Comparison of ENCODE assay signal across 8 mouse cellular contexts in genomic region chr11:88552987-88553386, GRCm38 (mm10).
DNase-seq lines count a peak whose midpoint lies in the region; ATAC-seq and TF ChIP-seq lines count a peak whose summit lies in the region.

No protein-coding gene starts in this region.

- H3K9ac ChIP-seq in heart, embryonic 14.5 days (ENCODE audit: low read length): peak overlapping the region; percentile 41
- H3K9ac ChIP-seq in liver, embryonic 11.5 days (ENCODE audit: low read depth, low read length): no peak overlapping the region
- 0 out of 2 replicates have a peak overlapping the region, but pooled peaks have one; percentile 13 for H3K9ac ChIP-seq in neural tube, embryonic 12.5 days

- peak; percentile 47 for DNase-seq in 416B (ENCODE audit: low read depth)
- peak; percentile 85 for DNase-seq in adrenal gland, postnatal 14 days
- peak; percentile 50 for DNase-seq in forebrain, embryonic 10.5 days (ENCODE audit: extremely low spot score, low spot score)
- DNase-seq in kidney, postnatal 10 days: peak; percentile 89
- DNase-seq in liver, embryonic 11.5 days (ENCODE audit: low spot score): peak; percentile 58

- no peak for TF ChIP-seq POLR2A in testis, adult 2 months (IDR thresholded peaks at IDR 0.05; ENCODE audit: control insufficient read depth, low read depth, low read length)

- no peak for ATAC-seq in heart, embryonic 14.5 days (ENCODE audit: insufficient number of reproducible peaks, insufficient read depth, low FRiP score, low read depth)
- ATAC-seq in liver, embryonic 11.5 days (replicated peaks; ENCODE audit: low FRiP score): no peak; the same call in 1 of the 2 replicates
- ATAC-seq in neural tube, embryonic 12.5 days (ENCODE audit: low FRiP score, low read depth): no peak

- H3K9me3 ChIP-seq in forebrain, embryonic 10.5 days: no peaks in the 10 kb centered on the region
- H3K9me3 ChIP-seq in heart, embryonic 14.5 days (ENCODE audit: control insufficient read depth, low read length): no peaks in the 10 kb centered on the region
- no peaks in the 10 kb centered on the region for H3K9me3 ChIP-seq in liver, embryonic 11.5 days (ENCODE audit: control insufficient read depth, low read length)
- H3K9me3 ChIP-seq in neural tube, embryonic 12.5 days: no peaks in the 10 kb centered on the region

- H3K4me1 ChIP-seq in forebrain, embryonic 10.5 days: peaks cover 98% of the 10 kb centered on the region
- peaks cover 82 to 96% of the 10 kb centered on the region in 2 experiments for H3K4me1 ChIP-seq in heart, embryonic 14.5 days (ENCODE audit: control insufficient read depth in 2 of 2, insufficient read depth in 2 of 2, low read length in 2 of 2)
- H3K4me1 ChIP-seq in liver, embryonic 11.5 days (replicated peaks; ENCODE audit: control insufficient read depth, insufficient read depth, low read length): peaks cover 65% of the 10 kb centered on the region
- H3K4me1 ChIP-seq in neural tube, embryonic 12.5 days: peaks cover 96% of the 10 kb centered on the region
- no peaks in the 10 kb centered on the region; the same call in none of the 2 replicates for H3K4me1 ChIP-seq in testis, adult 2 months (ENCODE audit: control insufficient read depth, insufficient read depth, low read length)

- H3K4me3 ChIP-seq in forebrain, embryonic 10.5 days: no peak overlapping the region
- H3K4me3 ChIP-seq in heart, embryonic 14.5 days (ENCODE audit: control insufficient read depth in 1 of 2, insufficient read depth in 1 of 2, low read depth in 1 of 2, low read length in 2 of 2): no peak overlapping the region
- no peak overlapping the region for H3K4me3 ChIP-seq in liver, embryonic 11.5 days (ENCODE audit: low read depth, low read length)
- no peak overlapping the region for H3K4me3 ChIP-seq in neural tube, embryonic 12.5 days
- H3K4me3 ChIP-seq in testis, adult 2 months (ENCODE audit: control insufficient read depth, low read depth, low read length): no peak overlapping the region

- peak; percentile 40; the same call in 1 of the 2 replicates for TF ChIP-seq CTCF in testis, adult 2 months (IDR thresholded peaks at IDR 0.05; ENCODE audit: control insufficient read depth, insufficient read depth, insufficient replicate concordance, low read depth, low read length)

- H3K4me2 ChIP-seq in heart, embryonic 14.5 days (ENCODE audit: low read length): 0 out of 2 replicates have a peak overlapping the region, but pooled peaks have one; percentile 16
- H3K4me2 ChIP-seq in liver, embryonic 11.5 days: peak overlapping the region; percentile 26
- H3K4me2 ChIP-seq in neural tube, embryonic 12.5 days (replicated peaks): peak overlapping the region; percentile 27; the same call in 1 of the 2 replicates

- WGBS in forebrain, embryonic 10.5 days: 24% methylated on average over 8 of the region's 8 CpGs
- WGBS in heart, embryonic 14.5 days: 14% methylated on average over 8 of the region's 8 CpGs
- WGBS in liver, embryonic 11.5 days: 51% methylated on average over 8 of the region's 8 CpGs
- 20% methylated on average over 8 of the region's 8 CpGs for WGBS in neural tube, embryonic 12.5 days

- peak overlapping the region; percentile 70 for H3K27ac ChIP-seq in forebrain, embryonic 10.5 days
- H3K27ac ChIP-seq in heart, embryonic 14.5 days (replicated peaks in 1 of 2; ENCODE audit: control insufficient read depth in 1 of 2, insufficient read depth in 1 of 2, low read depth in 2 of 2, low read length in 2 of 2): peak overlapping the region; percentile 78 to 91
- peak overlapping the region; percentile 76 for H3K27ac ChIP-seq in liver, embryonic 11.5 days (ENCODE audit: low read depth, low read length)
- H3K27ac ChIP-seq in neural tube, embryonic 12.5 days: 0 out of 2 replicates have a peak overlapping the region, but pooled peaks have one; percentile 46
- 0 out of 2 replicates have a peak overlapping the region, but pooled peaks have one; percentile 12 for H3K27ac ChIP-seq in testis, adult 2 months (ENCODE audit: control insufficient read depth, insufficient read depth, low read depth, low read length)

- 0 out of 2 replicates have a peak, but pooled peaks cover 2% of the 10 kb centered on the region for H3K36me3 ChIP-seq in forebrain, embryonic 10.5 days (replicated peaks)
- no peaks in the 10 kb centered on the region for H3K36me3 ChIP-seq in heart, embryonic 14.5 days (ENCODE audit: control insufficient read depth, insufficient read depth, low read length)
- no peaks in the 10 kb centered on the region for H3K36me3 ChIP-seq in liver, embryonic 11.5 days (ENCODE audit: control insufficient read depth, insufficient read depth, low read length)
- no peaks in the 10 kb centered on the region for H3K36me3 ChIP-seq in neural tube, embryonic 12.5 days
- H3K36me3 ChIP-seq in testis, adult 2 months (ENCODE audit: control insufficient read depth, insufficient read depth, low read length): no peaks in the 10 kb centered on the region

- H3K27me3 ChIP-seq in forebrain, embryonic 10.5 days (ENCODE audit: poor library complexity, severe bottlenecking): no peaks in the 10 kb centered on the region
- no peaks in the 10 kb centered on the region for H3K27me3 ChIP-seq in heart, embryonic 14.5 days (ENCODE audit: control insufficient read depth, insufficient read depth, low read length)
- H3K27me3 ChIP-seq in liver, embryonic 11.5 days (replicated peaks; ENCODE audit: control insufficient read depth, insufficient read depth, low read length): no peaks in the 10 kb centered on the region
- no peaks in the 10 kb centered on the region for H3K27me3 ChIP-seq in neural tube, embryonic 12.5 days (replicated peaks)
- H3K27me3 ChIP-seq in testis, adult 2 months (ENCODE audit: control insufficient read depth, insufficient read depth, low read length): no peaks in the 10 kb centered on the region

Comparison
In these comparisons a context has a peak if more than half of its experiments do, and no peak if none do; other contexts are left out.
1. H3K27ac ChIP-seq: peak in every context shown above with its lines; median percentile 84 in heart, embryonic 14.5 days; 76 in liver, embryonic 11.5 days; 70 in forebrain, embryonic 10.5 days; 46 in neural tube, embryonic 12.5 days; 12 in testis, adult 2 months.